Mouse (Mus musculus) adrenal gland, postnatal 36 days (tissue): Measurements from ENCODE around the gene Pnkd. TPM values are rescaled to one million over a fixed set of nuclear protein-coding genes. Genes with fewer than 3 reads are reported as not detected.
A peak's percentile ranks its signal among the peaks of the same experiment; 100 is the strongest.
"Not testable (repeated sequence)": the region's sequence is repeated elsewhere in the genome, so short reads cannot be mapped to it uniquely, and the experiment has no call there.

ENCODE experiments used
- DNase-seq, 2 experiments: peaks; one replicate each; pipeline ENCODE4 v3.0.0; 2021; ENCODE audit warnings: mixed read lengths in 1 of 2
- total RNA-seq, 2 experiments: library from RNA; stranded (reverse); gene quantifications; 2 replicates each; pipeline ENCODE4 v1.2.3; 2021

Gene Pnkd
- total RNA-seq, 2 experiments from 2014 or later: 72.5 to 80.8 TPM

DNA sequence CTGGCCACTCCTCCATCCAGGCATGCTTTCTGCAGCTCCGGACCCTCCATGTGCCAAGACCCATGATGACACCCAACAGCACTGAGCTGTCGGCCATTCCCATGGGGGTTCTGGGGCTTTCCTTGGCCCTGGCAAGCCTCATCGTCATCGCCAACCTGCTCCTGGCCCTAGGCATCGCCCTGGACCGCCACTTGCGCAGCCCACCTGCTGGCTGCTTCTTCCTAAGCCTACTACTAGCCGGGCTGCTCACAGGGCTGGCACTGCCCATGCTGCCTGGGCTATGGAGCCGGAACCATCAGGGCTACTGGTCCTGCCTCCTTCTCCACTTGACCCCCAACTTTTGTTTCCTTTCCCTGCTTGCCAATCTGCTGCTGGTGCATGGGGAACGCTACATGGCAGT, 6.2 kb upstream of the Pnkd start, which contains the start of gene Gpbar1:
Gene Gpbar1 (plus strand): TSS at position 13 of the 400 bp plus-strand sequence.
- DNase-seq: no peak

DNA sequence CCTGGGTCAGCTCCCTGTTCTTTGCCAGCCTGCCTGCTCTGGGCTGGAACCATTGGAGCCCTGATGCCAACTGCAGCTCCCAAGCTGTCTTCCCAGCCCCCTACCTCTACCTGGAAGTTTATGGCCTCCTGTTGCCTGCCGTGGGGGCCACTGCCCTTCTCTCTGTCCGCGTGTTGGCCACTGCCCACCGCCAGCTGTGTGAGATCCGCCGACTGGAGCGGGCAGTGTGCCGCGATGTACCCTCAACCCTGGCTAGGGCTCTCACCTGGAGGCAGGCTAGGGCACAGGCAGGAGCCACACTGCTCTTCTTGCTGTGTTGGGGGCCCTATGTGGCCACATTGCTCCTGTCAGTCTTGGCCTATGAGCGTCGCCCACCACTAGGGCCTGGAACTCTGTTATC, 5.7 kb upstream of the Pnkd start:
- DNase-seq: no peak

DNA sequence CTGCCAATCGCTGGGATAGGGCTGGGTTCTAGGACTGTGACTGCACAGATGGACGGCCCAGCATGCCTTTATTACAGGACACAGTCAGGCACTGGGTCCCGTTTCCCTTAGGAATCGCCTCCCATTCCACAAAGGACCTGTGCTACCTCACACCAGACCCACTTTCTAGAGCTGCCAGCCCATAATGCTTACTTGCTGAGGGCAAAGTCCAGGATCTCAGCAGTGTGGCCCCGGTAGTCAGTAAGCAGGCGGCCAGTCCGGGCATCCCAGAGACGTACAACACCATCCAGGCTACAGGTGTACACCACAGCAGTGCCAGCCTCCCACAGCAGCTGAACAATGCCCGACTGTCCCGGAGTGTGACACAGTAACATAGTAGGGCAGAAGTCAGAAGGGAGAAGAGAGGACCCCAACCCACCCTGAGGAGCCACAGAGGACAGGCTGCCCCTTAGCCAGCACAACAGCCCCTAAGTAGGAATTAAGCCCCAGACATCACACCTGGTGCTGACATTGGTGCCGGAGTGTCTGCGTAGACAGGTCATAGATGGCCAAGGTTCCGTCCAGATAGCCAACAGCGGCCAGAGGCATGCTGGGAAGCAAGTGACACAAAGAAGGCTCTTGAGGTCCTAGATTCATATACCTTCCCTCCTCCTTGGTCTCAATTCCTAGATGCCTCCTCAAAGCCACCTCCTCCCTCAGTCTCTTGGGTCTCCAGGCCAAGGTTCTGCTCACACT, 4.0 kb upstream of the Pnkd start:
- no peak for DNase-seq

DNA sequence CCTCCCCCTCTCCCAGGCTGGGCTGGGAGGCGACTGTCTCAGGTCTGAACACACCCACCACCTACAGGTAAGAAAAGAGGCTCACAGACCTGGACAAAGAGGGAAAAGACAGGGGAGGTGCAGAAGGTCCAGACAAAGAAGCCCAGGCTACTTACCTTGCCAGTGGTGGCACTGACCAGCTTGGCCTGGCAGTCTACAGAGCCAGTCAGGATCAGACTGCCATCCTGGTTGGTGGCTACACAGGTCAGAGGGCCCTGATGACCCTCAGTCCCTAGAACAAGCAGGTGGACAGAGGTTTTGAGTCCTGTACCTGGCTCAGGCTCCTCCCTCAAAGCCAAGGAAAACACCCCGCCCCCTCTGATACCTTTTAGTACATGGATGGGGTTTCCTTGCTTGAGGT, 3.4 kb upstream of the Pnkd start:
- DNase-seq: no peak

DNA sequence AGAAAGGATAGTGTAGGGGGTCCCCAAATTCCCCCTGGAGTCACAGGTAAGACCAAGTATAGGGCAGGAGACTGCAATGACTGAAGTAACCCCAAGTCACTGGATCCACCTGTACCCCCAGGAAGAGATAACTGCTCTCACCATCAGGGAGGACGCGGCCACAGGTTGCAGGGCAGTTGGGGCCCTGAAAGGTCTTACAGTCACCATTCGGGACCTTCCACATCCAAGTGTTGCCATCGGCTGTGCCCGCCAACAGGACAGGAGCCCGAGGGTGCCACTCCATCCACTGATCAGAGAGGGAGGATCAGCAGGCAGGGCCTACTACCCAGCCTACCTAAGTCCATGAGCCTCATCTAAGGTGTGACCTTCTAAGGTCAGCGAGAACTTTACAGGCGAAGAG, 2.8 kb upstream of the Pnkd start:
- no peak for DNase-seq

DNA sequence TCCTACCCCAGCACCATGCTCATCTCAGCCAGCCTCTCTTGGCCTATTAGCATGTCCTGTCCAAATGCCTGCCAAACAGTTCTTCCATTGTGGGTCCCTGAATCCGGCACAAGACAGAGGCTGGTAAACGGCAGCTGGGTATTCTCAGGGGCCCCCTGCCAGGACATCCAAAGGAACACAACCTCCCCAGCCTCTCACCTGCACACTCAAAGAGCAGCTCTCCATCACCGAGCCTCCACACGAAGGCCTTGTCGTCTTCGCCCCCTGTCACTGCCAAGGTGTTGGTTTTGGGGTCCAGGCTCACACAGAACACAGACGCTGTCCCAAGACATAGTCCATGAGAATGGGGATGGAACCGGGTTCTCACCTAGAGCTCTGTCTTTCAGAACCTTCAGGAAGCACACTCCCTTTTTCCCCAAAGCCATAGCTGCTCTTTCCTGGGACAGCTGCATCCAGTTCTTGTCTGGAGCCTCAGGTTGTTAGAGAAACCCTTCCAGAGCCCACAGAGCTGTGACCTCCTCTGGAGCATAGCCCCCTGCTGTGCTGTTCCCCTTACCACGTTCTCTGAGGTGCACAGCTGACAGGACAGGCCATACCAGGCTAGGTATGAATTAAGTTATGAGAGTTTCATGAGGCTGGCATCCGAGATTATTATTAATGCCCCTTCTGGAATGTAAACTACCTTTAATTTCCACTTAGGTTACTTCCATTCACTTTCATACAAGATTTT, 1.7 kb upstream of the Pnkd start:
- DNase-seq: no peak

DNA sequence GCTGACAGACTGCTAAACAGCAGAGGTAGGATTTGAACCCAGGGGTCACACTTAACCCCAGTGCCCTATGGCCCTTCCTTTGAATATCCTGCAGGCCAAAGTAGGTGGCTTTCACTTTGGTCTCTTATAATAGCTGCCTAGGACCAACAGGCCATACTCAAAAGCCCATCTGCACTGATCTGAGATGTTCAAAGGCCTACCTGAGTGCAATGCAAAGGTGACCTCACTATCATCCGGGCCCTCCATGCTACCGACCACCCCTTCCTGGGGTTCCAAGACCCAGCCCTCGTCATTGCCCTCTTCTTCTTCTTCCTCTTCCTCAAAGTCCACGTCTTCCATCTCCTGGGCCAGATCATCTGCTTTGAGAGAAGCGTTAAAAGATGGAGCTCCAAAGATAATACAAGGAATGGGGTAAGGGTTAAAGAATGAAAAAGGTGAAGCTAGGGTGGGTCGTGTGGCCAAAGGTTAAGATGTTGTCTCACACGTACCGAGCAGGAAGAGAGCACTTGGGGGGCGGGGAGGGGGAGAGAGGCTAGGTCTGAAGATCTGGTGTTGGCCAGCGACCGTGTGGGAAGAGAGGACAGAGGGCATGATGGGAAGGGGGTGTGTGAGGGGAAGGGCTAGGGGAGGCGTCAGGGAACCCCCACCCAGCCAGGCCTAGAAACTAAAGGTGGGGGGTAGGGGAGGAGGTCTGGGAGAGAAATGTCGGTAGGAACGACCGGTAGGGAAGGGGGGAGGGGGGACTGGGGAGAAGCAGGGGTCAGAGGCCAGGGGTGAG, 855 bp upstream of the Pnkd start:
- peak; percentile 80 to 83 for DNase-seq

DNA sequence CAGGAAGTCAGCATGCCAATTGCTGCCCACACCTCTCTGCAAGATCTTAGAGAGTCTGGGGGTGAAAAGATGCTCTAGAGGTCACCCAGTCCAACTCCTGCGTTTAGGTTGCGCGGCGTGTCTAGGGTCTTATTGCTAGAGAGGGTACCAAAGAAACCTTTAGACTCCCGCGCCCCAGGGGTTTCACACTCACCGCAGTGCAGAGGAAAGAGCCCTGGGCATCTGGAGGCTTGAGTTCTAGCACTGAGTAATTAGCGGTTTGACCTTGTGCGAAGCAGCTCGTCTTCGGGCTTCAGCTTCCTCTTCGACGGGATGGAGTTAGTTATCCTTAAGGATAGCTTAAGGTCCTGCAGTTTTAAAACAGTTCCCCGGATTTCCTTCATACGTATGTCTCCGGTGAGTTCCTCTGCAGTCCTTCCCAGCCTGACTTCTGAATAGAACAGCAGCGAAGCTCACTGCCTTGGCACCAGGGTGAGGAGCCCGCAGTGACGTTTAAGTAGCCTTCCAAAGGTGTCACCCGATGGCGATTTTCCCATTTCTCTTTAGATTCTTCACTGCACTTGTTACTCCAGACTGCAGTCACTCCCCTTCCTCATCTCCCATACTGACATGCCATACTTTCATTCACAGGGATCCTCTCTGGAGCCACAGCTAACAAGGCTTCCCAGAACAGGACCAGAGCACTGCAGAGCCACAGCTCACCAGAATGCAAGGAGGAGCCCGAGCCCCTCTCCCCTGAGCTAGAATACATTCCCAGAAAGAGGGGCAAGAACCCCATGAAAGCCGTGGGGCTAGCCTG, 681 bp downstream of the Pnkd start:
- peak; percentile 33 to 39 for DNase-seq

DNA sequence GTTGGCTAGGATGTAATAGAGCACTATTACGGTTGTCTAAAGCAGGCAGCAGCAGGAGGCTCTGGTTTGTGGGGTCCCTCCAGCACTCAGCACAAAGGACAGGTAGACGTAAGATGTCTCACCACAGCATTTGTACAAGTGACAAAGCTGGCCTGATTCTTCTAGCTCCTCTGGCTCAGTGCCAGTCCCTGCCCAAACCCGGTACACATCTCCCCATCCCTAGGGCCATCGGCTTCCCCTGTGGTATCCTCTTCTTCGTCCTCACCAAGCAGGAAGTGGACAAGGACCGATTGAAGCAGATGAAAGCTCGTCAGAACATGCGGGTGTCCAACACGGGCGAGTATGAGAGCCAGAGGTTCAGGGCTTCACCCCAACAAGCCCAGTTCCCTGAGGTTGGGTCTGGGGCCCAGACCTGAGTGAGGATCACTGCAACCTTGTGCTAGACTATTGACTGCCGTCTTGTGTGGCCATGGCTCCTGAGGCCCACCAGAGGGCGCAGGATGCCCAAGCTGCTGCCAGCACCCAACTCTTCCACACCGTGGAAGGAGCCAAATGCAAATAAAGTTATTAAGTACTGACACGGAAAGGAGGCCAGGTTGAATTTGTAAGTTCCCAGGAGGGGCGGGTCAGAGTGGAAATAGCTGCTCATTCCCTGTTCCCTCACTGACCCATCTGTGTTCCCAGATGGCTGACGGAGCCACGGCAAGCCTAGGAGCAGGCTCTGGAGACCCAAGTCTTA, 2.3 kb downstream of the Pnkd start:
- DNase-seq: not testable (repeated sequence)

DNA sequence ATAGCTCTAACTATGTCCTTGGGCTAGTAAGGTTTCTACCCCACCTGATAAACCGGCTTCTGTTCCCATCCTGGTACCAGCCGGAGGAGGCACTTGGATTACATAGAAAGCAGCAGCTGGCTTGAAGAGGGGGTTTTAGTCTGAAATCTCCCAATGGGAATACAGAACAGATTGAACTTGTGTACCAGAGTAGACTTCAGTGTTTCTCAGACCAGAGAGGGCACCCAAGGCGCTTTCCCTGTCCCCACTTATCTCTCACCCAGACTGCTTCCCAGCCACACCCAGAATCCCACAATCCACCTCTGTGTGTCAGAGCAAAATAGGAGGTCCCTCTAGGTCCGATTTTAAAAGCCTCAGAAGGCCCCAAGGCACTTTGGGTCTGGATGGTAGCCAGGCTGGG, 3.6 kb downstream of the Pnkd start:
- no peak for DNase-seq

DNA sequence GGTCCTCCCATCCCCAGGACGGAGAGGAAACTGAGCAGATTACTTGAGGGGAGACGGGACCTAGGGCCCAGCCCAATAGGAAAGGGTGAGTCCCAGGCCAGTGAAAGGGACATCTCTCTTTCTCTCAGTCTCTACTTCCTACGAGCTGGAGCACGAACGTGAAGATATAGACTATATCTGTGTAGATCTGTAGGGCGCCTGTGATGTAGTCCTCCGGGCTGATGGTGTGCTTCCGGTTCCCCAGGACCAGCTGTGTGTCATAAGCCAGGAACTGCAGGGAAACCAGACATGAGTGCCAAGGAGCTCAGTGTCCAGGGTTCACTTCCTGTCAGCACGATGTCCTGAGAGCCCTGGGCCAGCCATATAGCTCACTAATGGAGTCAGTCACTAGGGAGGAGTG, 4.5 kb downstream of the Pnkd start:
- DNase-seq: no peak

DNA sequence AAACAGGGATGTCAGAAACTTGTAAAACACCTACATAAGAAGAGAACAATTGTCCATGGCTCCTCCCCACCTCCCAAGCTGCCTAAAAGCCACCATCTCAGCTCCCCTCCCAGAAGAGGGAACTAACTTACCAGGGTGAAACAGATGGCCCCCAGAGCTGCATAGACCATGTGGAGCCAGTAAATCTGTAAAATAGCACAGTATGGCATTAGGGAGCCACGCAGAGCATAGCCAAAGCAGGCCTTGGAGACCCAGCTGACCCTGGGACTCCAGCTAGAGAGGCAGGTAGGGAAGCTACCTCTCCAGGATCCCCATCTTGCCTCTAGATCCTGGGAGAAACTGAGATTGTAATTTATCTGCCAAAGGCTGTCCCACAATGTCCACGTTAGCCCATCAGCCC, 5.0 kb downstream of the Pnkd start:
- no peak for DNase-seq

DNA sequence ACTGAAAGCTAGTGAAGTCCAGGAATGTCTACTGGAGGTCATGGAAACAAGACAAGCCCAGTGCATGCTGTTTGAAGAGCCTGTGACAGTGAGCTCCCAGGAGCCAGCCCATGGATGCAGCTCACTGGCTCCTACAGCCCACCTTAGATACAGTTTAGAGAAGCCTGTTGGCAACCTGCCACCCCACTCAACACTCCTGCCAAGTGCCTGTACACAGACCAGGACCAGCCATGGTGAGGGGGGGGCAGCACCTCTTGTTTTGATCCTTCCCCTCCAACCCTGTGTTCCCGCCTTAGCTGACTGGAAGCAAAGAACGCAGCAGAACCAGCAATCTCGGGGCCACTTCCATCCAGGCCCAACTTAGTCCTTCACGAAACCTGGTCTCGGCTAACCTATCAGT, 5.4 kb downstream of the Pnkd start:
- no peak for DNase-seq

DNA sequence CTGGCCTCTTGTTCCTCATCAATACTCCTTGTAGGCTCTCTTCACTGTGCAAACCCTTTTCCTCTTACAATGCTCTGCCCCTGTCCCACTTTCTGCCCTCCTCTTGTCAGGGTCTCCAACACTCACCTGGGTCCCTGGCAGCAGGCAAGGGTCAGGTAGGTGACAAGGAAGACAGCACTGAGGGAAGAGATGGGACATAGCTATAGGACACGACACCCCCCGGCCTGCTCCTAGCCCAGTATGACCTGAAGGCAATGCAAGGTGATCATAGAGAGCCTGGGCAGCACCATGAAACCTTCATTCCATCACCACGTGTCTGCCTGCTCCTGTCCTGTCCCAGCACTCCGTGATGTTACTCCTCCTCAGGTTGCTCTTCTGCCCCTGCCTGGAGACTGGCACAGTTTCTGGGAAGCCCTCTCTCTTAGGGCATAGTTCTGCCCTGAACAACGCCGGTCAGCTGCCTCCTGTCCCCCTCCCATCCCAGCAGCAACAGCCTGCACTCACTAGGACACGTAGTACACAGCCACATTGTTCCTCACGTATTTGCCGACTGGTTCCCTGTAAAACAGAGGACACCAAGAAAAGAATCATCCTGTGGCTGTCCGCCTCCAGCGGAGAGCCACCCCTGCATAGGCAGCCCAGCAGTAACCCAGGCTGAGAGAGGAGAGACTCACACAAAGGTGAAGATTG, 7.7 kb downstream of the Pnkd start:
- DNase-seq: no peak

DNA sequence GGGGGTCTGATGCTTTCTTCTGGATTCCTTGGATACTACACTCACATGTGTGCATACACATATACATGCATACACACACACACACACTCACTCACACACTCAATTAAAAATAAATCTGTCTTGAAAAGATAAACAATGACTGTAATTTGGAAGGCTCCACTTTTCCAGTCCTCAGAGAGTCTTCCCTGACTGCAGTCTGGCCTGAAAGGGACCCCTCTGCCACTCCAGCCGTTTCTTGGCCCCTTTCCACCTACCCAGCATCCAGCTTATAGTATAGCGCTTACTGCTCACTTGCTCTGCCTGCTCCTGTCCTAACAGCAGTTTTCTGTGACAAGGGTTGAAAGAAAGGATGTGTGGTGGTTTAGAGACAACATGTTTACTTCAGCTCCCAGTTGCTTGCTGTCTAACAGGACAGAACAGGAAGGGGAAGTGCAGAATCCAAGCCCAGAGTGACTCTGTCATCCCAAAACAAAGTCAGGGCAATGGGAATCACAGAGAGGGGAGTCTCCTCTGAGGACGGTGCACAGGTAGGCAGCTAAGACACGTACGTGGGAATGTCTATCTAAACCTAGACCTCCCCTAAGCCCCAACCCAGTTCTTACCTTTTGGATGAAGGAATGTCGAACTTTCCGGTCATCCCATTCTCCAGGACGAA, 8.7 kb downstream of the Pnkd start:
- no peak for DNase-seq

DNA sequence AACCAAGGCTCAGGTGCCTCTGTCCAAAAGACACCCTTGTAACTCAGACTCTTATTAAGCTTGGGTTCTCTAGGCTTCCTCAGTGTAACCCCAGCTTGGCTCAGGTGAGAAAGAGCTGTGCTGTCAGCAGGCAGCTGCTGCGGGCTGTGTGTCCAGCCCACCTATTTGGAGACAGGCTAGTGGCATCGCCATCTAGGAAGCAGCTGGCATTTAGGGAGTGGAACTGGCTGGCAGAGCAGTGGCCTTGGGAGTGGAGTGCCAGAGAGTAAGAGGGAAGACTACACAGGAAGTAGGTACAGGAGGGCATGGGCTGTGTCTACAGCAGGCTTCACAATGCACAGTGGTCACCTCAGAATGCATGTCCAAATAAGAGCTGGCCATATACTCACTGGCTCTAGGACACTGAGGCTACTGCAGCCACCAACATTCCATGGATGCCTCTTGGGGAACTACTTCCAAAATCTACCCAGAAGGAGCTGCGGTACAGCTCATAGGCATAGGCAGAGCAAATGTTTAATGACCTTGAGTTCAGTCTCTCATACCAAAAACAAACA, 9.4 kb downstream of the Pnkd start:
- peak; percentile 52 to 54 for DNase-seq

DNA sequence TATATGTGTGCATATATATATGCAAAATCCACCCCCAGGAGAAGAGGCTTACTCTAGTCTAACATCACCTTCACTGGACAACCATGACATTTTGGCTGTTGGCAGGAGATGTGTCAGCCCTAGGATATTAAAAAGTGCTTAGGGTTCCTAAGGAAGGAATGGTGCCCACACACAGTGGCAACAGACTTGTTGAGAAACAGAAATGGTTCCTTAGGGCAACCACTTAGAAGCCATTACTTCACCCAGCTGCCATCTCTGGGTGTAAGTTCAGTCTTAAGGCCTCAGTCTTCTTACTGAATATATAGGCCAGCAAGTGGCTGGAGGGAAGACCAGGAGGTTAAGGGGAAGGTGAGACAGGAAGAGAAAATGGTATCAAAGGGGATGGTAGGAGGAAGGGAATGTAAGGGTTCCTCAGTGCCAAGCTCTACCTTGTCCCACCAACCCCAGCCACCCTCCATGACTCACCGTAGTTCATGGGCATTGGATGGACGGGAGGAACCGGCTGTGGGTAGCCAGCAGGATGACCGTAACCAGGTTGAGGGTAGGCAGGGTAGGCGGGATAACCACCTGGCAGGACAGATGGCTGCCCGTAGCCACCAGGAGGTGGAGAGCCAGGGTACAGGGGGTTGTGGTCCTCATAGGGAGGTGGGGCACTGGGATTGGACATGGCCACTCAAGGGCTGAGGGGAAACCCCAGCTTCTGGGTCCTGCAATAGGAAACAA, 10.2 kb downstream of the Pnkd start:
- peak; percentile 38 to 40 for DNase-seq

DNA sequence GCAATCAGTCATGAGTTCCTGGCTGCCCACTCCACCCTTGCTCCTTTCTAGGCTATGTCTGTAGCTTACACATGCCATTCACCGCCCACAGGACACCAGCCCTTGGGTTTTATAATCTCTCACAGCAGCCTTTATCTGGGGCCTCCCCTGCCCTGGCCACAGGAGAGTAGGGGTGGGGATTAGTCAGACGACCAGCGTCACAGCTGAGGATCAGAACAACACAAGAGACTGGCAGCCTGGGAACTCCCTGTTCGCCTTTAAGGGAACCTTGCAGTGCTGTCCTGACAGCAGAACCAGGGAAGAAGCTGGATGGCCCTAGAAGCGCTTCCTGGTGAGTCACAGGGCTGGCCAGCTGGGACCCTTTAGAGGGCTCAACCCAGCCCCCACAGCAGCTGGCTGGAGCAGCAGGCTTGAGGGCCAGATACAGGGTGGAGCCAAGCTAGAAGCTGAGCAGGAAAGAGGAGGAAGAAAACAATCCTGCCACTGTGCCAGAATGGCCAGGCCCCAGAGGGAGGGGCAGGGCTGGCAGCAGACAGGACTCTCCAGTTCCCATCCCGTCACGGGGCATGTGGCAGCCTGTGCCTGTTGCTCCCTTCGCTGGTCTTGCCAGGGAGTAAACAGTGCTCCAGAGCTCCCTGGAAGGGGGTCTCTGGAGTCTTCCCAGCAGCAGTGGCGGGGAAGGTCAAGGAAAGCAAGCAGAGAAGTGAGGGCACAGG, 10.9 kb downstream of the Pnkd start:
- peak; percentile 90 to 94 for DNase-seq

DNA sequence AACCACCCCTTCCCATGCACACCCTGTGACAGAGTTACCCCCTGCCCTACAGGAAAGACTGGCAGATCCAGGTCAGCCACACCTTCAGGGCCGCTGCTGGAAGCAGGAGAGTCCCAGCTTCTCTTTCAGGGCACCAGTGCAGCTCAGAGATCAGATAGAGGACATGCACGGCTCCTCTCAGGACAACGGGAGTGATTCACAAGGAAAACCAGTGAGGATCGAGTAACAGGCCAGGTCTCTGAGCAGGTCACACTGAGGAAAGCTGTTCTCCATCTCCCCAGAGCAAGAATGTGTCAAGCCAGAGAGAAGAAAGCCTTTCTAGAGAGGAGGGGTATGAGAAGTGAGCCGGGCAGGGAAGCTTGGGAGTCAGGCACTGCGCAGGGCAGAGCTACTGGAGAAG, 11.7 kb downstream of the Pnkd start:
- no peak for DNase-seq
